24 mouse cellular contexts compared by ENCODE assay signal in genomic region chr5:138258078-138258477, GRCm38 (mm10). TPM values are rescaled to one million over a fixed set of nuclear protein-coding genes. Genes with fewer than 3 reads are reported as not detected.
"Had no signal": no experiment of that assay in that cellular context is flagged by ENCODE, and none has a peak within 500 bp of the region (broad histone marks: within the 10 kb centered on the region; RNA-seq: fewer than 3 reads in every experiment).

No protein-coding gene starts in this region.

- H3K4me3 ChIP-seq: kidney, embryonic 15.5 days; limb, embryonic 15.5 days; midbrain, embryonic 15.5 days; neural tube, embryonic 12.5 days; stomach, embryonic 15.5 days had no signal

- DNase-seq: kidney, adult 2 months; kidney, postnatal 14 days; left cerebral cortex, postnatal 4 days; lung, adult 18-20 months; lung, postnatal 4 days; retina, postnatal 1 day; thymus, adult 2 months; thymus, postnatal 25 days had no signal

- ATAC-seq: lung, postnatal 0 days; midbrain, embryonic 15.5 days had no signal

- H3K4me2 ChIP-seq: kidney, embryonic 15.5 days; limb, embryonic 15.5 days; midbrain, embryonic 11.5 days; midbrain, embryonic 15.5 days; neural tube, embryonic 12.5 days; stomach, embryonic 15.5 days had no signal

- H3K9ac ChIP-seq: kidney, embryonic 15.5 days; limb, embryonic 15.5 days; midbrain, embryonic 15.5 days; neural tube, embryonic 12.5 days; stomach, embryonic 15.5 days had no signal

- H3K9me3 ChIP-seq: kidney, embryonic 15.5 days; midbrain, embryonic 15.5 days; neural tube, embryonic 12.5 days; stomach, embryonic 15.5 days had no signal

- H3K27ac ChIP-seq: kidney, embryonic 15.5 days; limb, embryonic 15.5 days; midbrain, embryonic 15.5 days; neural tube, embryonic 12.5 days; stomach, embryonic 15.5 days had no signal

- H3K27me3 ChIP-seq: kidney, embryonic 15.5 days; limb, embryonic 15.5 days; megakaryocyte, embryonic 14.5 days; midbrain, embryonic 15.5 days; neural tube, embryonic 12.5 days; stomach, embryonic 15.5 days had no signal

RNA-seq across cellular contexts. Expression of gene Gal3st4, which starts 14.6 kb away (rescaled TPM):
- total RNA-seq: monocyte, adult 5-6 weeks; neutrophil, adult 5-6 weeks had no signal

RNA-seq across cellular contexts. Expression of gene Gm43720, which starts 21.7 kb away (rescaled TPM):
- total RNA-seq: layer of hippocampus, adult 8-10 months; left cerebral cortex, adult 18-20 months; monocyte, adult 5-6 weeks; neutrophil, adult 5-6 weeks had no signal
- polyA plus RNA-seq: kidney, adult 2 months; large intestine, adult 2 months; spleen, adult 2 months; testis, adult 2 months; urinary bladder, adult 2 months had no signal
